Mouse (Mus musculus) adrenal gland, adult 18-20 months (tissue): ENCODE results near the gene Nxph4. TPM values are rescaled to one million over a fixed set of nuclear protein-coding genes. Genes with fewer than 3 reads are reported as not detected.
A peak's percentile ranks its signal among the peaks of the same experiment; 100 is the strongest.

Experiments
- DNase-seq, 2 experiments: peaks; one replicate each; pipeline ENCODE4 v3.0.0; 2021 to 2022; ENCODE audit warnings: low spot score in 2 of 2
- total RNA-seq, 2 experiments: library from RNA; stranded (reverse); gene quantifications; 1 replicate in 1 of 2; 2 replicates in 1 of 2; pipeline ENCODE4 v1.2.3; 2021

Gene Nxph4
- total RNA-seq, 2 experiments from 2014 or later, result 6.9 to 12.6 TPM

DNA sequence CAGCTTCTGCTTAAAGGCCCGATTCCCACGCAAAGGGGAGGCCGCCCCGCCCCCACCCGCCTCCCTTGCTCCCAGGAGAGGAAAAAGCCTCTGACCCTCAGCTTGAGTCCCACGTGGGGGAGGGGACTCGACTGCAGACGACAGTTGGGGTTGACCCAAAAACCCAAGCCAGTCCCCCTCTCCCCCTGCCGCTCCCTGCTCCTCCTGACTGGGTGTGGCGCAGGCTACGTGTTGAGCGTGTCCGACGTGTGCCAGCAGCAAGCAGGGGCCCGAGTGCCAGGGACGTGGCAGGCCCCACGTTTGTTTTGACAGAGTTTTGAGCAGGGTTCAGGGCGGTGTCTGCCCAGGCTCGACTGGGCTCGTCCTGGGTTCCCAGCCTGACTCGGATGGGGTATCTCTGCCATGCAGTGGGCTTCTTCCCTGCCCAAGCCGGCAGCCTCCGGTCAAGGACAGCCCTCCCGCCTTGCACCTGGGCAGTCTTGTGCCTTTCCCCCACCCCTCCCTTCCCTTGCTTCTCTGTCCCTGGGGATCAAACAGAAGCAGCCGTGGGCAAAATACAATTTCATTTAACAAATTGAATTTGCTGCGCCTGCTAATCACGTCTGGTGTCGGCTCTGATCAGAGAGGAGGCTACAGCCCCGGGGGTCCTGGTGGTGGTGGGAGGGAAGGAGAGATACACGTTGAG is 17.6 kb downstream of the Nxph4 start:
- no peak for DNase-seq

DNA sequence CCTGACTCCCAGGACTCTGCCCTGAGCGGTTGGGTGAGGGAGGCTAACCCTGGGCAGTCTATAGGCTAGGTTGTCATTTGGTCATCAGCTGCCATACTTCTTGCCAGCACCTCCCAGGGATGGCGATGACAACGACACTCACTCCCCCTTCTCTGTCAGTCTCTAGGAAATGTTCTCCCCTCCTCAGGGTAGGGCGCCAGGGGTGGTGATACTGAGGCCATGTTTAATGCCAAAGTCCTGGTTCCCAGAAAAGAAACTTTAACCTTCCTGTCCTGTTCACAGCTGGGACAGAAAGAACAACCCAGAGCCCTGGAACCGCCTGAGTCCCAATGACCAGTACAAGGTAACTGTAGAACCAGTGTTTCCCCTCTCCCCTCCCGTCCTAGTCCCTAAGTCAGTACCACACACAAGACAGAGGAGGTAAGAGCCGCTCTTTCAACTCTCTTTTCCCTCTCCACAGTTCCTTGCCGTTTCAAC is 18.3 kb downstream of the Nxph4 start:
- no peak for DNase-seq

GRCm38 (mm10) chr10:127515271-127515982 is 18.9 kb downstream of the Nxph4 start:
- DNase-seq, result no peak

DNA sequence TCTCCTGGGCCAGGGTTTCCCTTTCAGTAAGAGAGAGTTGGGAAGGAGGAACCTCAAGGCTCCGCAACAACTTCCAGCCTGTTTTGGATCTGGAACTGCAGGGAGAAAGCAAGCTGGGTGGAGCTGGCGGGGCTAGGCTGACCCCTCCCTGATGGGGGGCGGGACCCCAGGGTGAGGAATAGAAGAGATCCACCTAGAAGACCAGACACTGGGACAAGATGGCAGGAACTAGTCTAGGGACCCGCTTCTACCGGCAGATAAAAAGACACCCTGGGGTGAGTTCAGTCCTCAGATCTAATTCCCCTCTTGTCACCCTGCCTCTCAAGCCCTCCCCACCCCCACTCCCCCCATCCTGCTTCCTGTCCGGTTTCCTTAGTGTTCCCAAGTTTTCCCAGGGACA is 19.6 kb downstream of the Nxph4 start, which contains the start of gene Ndufa4l2:
TSS of gene Ndufa4l2 (plus strand) at position 204 of the 400 bp plus-strand sequence.
- no peak for DNase-seq

DNA sequence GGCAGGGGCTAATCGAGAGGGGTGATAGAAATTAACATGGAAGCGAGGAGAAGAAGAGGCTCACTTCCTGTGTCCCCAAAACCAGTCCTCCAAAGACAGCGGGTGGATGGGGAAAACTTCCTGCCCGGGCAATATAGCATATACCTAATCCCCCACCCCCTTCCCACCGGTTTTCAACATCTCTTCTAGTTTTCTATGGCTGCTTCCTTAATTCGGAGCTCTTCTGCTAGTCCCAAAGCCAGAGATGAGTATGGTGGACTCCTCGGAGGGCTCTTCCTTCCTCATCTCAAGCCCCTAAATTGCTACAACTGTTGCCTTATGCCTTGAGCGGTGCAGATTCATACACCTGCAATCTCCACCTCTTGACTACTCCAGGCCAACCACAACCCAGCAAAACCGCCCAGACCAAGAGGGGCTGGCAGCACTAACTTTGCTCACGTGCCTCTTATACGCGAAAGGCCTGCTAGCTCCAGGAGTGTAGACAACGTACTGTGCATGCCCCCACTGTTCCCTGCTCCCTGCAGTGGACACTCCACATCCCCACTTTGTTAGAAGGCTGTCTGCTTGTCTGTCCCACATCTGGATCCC is 20.2 kb downstream of the Nxph4 start:
- no peak for DNase-seq

DNA sequence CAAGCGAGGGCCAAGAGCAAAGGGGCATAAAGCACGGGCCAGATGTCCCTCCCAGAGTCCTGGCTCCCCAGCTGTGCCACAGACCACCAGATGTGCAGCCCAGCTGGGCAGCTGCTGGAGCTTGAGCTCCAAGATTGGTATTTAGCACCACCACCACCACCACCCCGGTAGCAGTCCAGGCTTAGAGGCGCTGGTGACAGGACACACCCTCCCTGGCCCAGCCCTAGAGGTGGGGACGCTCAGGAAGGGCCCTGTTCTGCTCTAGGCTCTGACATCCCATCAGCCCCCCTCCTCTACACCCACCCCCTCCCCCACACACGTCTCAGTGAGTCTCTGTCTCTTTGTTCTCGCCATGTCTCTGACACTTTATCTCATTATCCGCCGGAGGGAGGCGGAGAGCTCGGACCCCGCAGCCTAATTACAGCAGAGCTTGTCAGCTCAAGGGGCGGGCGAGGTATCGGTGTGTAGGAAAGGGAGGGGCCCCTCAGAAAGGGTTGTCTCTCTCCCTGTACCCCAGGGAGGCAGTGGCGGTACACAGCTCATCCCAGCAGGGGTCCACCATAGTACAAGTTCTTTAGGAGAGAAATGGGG is 20.8 kb downstream of the Nxph4 start:
- no peak for DNase-seq

- peak; percentile 95 to 97 for DNase-seq
These were observed 21.5 kb downstream of the Nxph4 start for GRCm38 (mm10) chr10:127512813-127513212.

DNA sequence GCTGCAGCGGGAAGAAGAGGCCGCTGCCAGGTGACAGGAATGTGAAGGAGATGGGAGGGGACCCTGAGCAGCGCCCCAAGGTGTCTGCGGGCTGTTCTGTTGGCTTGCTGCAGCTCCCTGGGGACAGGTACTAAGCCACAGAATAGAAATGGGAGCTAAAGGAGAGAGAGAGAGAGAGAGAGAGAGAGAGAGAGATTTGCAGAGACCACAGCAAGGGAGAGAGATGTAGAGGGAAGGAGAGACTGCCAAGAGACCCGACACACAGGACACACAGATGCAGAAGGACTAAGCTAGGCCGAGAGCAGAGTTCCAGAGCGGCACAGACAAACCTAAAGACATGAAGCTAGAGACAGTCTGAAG is 22.1 kb downstream of the Nxph4 start:
- no peak for DNase-seq

- no peak for DNase-seq
These were observed 22.6 kb downstream of the Nxph4 start for GRCm38 (mm10) chr10:127511634-127512306.

GRCm38 (mm10) chr10:127510895-127511617 is 23.3 kb downstream of the Nxph4 start:
- DNase-seq, result no peak

- DNase-seq, result no peak
These were observed 24.3 kb downstream of the Nxph4 start for GRCm38 (mm10) chr10:127509837-127510701.

- peak; percentile 79 to 87 for DNase-seq
These were observed 25.1 kb downstream of the Nxph4 start for GRCm38 (mm10) chr10:127509051-127509836.

DNA sequence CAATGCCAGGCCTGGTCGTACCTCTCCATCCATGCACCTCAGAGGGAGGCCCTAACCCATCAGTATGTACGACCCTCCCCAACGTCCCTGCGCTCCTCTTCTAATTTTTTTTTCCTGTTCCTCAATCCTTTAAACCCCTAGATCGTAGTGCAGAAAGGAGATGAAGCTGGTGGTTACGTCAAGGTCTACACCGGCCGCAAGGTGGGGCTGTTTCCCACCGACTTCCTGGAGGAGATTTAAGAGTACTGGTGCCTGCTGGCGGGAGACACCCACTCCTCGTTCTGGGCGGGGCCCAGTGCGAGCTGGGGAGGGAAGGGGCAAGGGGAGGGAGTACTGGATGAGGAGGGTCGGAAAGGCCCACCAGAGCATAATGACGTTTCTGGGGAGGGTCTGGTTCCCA is 26.1 kb downstream of the Nxph4 start:
- DNase-seq, result peak in 1 of 2 experiments; percentile 65

DNA sequence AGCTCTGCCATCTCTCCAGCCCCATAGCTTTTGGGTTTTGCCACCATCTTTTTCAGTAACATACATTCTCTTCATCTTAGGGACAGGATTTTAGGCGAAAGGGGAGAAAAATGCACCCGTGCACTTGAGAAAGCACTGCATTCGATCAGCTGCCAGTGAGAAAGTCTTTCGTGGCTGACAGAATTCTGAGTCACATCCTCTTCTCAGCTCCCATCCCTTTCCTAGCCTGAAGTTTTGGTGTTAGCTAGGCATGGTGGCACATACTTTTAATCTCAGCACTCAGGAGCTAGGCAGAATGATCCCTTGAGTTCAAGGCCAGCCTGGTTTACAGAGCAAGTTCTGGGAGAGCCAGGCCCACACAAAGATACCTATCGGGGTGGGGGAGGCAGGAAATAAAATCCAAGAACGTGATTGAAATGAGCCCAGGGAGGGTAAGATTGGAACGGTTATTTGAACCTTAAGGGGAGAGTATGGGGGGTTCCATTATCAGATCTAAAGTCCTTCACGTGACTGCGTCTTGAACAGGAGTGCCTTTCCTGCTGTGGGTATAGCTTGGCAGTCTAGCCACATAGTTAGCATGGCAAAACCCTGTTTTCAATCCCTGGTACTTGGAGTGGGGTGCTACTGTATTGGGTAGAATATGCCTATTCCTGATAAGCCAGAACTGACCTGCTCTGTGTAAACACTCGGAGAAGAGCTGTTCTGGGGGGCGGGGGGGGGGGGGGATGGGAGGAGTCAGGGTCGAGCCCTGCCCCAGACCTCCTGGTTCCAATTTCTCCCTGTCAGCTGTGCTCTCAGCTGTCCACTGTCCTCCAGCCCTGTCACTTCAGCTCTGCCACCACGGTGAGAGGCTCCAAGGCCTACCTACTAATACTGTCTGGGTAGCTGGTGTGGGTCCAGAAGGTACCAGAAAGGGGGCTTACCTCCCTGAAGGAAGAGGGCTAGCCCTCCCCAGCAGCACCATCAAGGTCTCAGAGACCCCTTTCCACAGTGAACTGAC is 33.2 kb downstream of the Nxph4 start, which contains the start of gene Stac3:
TSS of gene Stac3 (plus strand) at position 793 of the 1,000 bp plus-strand sequence.
- no peak for DNase-seq

GRCm38 (mm10) chr10:127500042-127500441 is 34.3 kb downstream of the Nxph4 start:
- no peak for DNase-seq

GRCm38 (mm10) chr10:127499516-127499915 is 34.8 kb downstream of the Nxph4 start:
- no peak for DNase-seq

DNA sequence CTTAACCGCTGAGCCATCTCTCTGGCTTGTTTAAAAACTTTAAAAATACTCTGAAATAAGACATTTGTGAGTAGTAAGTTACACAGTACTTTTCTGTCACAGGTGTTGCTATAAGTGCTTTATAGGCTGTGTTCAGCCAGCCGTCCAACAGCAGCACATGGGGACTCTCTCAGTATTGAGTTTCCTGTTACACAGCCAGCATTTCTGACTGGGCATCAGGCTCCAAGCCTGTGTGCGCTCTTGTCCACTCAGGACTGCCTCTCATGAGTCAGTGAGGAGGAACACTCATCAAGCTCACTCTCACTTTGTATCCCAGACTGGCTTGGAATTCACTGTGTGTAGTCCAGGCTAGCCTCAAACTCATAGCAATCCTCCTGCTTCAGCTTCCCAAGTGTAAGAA is 38.2 kb downstream of the Nxph4 start:
- no peak for DNase-seq
